Mouse (Mus musculus) neutrophil, adult 65 days (primary cell): ENCODE measurements around the gene Ube2l6. TPM values are rescaled to one million over a fixed set of nuclear protein-coding genes. Genes with fewer than 3 reads are reported as not detected.

Source experiments
- total RNA-seq: library from RNA; stranded (reverse); gene quantifications from 2 replicates; pipeline ENCODE4 v1.2.4, GENCODE M21; 2023

Gene Ube2l6
- 18.2 and 19.2 TPM in 2 replicates for total RNA-seq

DNA sequence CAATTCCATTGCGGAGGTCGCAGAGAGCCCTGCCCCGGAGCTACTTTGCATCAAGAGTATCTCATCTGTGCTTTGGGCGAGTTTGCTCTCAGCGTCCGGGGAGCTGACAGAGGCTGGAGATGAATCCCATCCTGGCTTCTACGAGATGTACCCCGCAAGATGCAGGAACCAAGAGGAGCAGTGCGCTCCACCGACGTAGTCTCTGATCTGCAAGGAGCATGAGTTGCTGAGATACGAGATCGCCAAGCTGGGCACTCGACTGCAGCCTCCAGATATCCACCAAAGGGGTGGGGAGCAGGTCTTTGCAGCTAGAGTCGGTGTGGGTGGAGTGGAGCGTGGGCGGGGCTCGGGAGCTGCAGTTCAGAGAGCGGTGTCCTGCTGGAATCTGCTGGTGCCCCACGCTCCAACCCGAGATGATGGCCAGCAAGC is at the start of gene Ube2l6:
Gene Ube2l6, plus strand, starts transcription at position 336 of the 429 bp plus-strand sequence.

DNA sequence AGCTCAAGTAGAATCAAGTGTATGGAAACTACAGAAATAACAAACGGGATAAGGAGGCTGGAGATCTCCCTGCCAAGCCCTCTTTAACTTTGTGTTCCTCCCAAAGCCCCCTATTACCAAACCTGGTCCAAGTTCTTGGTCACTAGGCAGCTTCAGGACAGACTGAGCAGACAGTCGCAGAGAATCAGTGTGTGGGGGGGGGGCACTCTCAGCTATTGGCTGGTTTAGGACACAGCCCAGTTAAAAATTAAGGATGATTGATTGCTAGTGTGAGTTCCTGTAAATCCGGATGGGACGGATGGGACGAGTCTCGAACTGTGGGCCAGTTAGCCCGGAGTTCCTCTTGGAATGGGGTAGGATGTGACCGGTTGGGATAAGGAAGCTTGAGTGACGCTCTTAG is 23.4 kb upstream of the Ube2l6 start, which contains the start of gene Serping1:
Gene Serping1, minus strand, starts transcription at position 204 of the 400 bp plus-strand sequence.

DNA sequence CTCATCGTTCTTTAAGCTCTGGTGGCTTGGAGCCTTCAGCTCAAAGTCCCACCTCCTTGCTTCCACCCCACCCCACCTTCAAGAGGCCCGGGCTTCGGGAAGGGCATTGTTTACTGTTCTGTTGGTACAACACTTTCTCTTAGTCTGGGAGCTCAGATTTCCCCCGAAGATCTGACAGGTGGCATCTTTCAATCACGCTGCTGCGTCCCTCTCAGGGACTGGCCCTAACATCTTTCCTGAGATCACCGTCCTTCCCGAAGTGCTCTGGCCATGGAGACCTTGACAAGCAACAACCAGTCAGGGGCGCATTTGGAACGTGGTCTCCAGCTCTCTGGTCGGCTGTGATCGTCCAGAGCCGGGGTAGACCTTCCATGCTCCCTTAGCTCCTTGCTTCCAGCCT is 23.9 kb downstream of the Ube2l6 start, which contains the start of gene Smtnl1:
Gene Smtnl1, minus strand, starts transcription at position 101 of the 400 bp plus-strand sequence.

DNA sequence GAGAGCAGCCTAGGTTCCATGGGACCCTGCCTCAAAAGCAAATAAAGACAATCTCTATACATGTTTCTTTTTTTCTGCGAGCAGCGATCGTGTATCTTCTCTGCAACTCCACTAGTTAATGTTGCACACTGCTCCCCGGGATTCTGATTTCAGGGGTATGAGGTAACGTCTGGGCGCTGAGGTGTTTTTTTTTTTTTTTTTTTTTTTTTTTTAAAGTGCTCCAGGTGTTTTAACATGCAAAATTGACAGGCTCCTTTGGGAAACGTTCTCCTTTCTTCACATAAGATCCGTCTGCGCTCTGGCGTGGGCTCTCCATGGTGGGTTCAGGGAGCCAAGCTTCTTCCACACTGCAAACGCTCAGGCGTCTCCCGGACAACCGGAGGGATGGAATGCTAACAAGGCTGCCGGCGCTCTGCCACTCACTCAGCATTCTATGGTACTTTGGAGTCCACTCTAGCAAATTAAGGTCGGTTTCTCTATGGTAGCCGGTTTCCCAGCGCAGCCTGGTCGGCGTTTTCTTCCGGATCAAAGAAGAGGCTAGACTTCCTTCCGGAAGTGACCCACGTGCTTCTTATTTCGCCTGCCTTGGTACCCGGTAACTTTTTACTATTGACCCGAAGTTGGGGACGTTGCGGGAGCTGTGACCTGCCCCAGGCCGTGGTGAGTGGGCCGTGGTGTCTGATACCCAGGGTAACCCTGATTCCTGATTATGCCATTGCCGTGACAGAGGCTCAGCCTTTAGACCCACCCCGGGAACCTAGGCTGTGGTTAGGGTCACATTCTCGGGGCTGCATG is 28.1 kb downstream of the Ube2l6 start, which contains the start of gene Timm10:
Gene Timm10, plus strand, starts transcription at position 510 of the 795 bp plus-strand sequence.

DNA sequence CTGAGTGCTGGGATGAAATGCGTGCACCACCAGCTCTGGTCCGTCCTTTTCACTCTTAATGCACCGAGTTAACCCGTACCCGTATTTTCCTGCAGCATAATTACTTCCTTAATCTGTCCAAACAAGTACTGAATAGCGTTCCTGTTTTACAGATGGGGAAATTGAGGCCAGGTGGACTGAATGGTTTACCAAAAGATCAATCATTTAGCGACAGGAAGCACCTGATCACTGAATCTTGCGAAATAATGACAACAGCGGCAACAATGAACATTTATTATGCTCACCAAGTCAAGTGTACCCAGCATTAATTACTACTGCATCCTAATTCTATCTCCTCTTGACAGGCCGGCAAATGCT is 39.9 kb downstream of the Ube2l6 start, which contains the start of gene Slc43a1:
Gene Slc43a1, plus strand, starts transcription at position 258 of the 357 bp plus-strand sequence.

Other genes with a start within 250 kb of the Ube2l6 start
- 6.8 and 9.8 TPM in 2 replicates for gene Ctnnd1, start 148.1 kb upstream of the Ube2l6 start, total RNA-seq
- gene Btbd18, start 139.7 kb upstream of the Ube2l6 start, total RNA-seq: not detected in 2 replicates
- gene Selenoh, start 128.1 kb upstream of the Ube2l6 start, total RNA-seq: 31.7 and 39.0 TPM in 2 replicates
- not detected in 2 replicates for gene Gm28635, start 120.8 kb upstream of the Ube2l6 start, total RNA-seq
- 6.2 and 6.5 TPM in 2 replicates for gene Med19, start 120.4 kb upstream of the Ube2l6 start, total RNA-seq
- gene Tmx2, start 119.7 kb upstream of the Ube2l6 start, total RNA-seq: 14.1 and 17.5 TPM in 2 replicates
- 44.6 and 51.2 TPM in 2 replicates for gene Zdhhc5, start 83.6 kb upstream of the Ube2l6 start, total RNA-seq
- 21.5 and 26.7 TPM in 2 replicates for gene Clp1, start 71.5 kb upstream of the Ube2l6 start, total RNA-seq
- not detected in 2 replicates for gene Ypel4, start 64.8 kb upstream of the Ube2l6 start, total RNA-seq
- gene Gm19426, start 55.2 kb upstream of the Ube2l6 start, total RNA-seq: not detected in 2 replicates
- gene Serping1, start 23.4 kb upstream of the Ube2l6 start, total RNA-seq: 0.51 TPM in 1 of 2 replicates, not detected in the other
- gene Smtnl1, start 23.8 kb downstream of the Ube2l6 start, total RNA-seq: not detected in 2 replicates
- 4.4 and 4.5 TPM in 2 replicates for gene Timm10, start 28.2 kb downstream of the Ube2l6 start, total RNA-seq
- 1.0 and 2.2 TPM in 2 replicates for gene Slc43a1, start 40.0 kb downstream of the Ube2l6 start, total RNA-seq
- gene Rtn4rl2, start 87.9 kb downstream of the Ube2l6 start, total RNA-seq: not detected in 2 replicates
- 31.5 and 38.8 TPM in 2 replicates for gene Slc43a3, start 137.8 kb downstream of the Ube2l6 start, total RNA-seq
- gene Prg2, start 181.6 kb downstream of the Ube2l6 start, total RNA-seq: 23.3 and 29.1 TPM in 2 replicates
- gene Prg3, start 189.4 kb downstream of the Ube2l6 start, total RNA-seq: 0.69 and 1.8 TPM in 2 replicates
- gene Ssrp1, start 238.4 kb downstream of the Ube2l6 start, total RNA-seq: 74.8 and 88.8 TPM in 2 replicates
- 0.41 TPM in 1 of 2 replicates, not detected in the other for gene P2rx3, start 238.6 kb downstream of the Ube2l6 start, total RNA-seq
- 9.2 and 14.0 TPM in 2 replicates for gene Tnks1bp1, start 249.2 kb downstream of the Ube2l6 start, total RNA-seq